Mouse (Mus musculus) layer of hippocampus, adult 18-20 months (tissue): Measurements from ENCODE around the gene Slc10a1. TPM values are rescaled to one million over a fixed set of nuclear protein-coding genes. Genes with fewer than 3 reads are reported as not detected.
"Not testable (repeated sequence)": the region's sequence is repeated elsewhere in the genome, so short reads cannot be mapped to it uniquely, and the experiment has no call there.

ENCODE experiments used
- DNase-seq, 2 experiments: peaks; one replicate each; pipeline ENCODE4 v3.0.0; 2022; ENCODE audit warnings: low spot score in 2 of 2
- total RNA-seq, 2 experiments: library from RNA; stranded (reverse); gene quantifications; 2 replicates each; pipeline ENCODE4 v1.2.3; 2021

The Slc10a1 gene
- total RNA-seq, 2 experiments from 2014 or later = not detected

GRCm38 (mm10) chr12:80967918-80968317 lies 587 bp downstream of the Slc10a1 start:
- no peak for DNase-seq

- no peak for DNase-seq
Measured at GRCm38 (mm10) chr12:80966059-80966838, 2.3 kb downstream of the Slc10a1 start.

DNA sequence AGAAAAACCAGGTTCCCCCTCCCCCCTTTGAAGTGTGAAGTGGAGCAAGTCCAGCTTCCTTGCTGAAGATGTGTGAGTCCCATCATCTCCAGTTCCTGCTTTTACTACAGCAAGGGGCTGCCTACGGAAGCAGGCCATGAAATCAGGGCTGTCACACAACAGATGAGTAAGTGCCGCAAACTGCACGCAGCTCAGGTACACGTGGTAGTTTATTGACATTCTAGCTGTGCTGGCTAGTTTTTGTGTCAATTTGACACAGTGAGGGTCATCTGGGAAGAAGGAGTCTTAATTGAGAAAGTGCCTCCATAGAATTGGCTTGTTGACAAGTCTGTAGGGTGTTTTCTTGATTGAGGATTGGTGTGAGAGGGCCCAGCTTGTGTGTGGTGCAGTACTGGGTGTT lies 5.9 kb downstream of the Slc10a1 start:
- DNase-seq = no peak

- DNase-seq = no peak
Measured at GRCm38 (mm10) chr12:80957961-80958360, 10.5 kb downstream of the Slc10a1 start.

GRCm38 (mm10) chr12:80956039-80956438 lies 12.5 kb downstream of the Slc10a1 start:
- no peak for DNase-seq

DNA sequence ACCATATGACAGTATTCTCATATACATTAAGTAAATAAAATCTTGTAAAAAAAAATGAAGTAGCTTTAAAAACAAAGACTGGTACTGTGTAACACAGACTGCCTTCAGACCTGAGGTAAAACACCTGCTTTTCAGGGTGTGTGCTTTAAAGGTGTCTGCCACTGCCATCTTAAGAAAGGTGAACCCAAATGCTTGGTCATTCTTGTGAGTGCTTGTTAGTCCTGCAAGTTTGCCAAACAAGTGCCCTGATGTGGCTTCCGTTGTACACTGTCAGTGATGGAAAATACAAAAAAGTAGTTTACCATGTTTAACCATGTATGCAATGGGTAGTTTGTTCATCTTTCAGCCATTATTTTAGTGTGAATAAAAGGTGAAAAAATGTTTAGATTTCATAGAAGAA lies 16.0 kb downstream of the Slc10a1 start:
- no peak for DNase-seq

GRCm38 (mm10) chr12:80951640-80952219 lies 16.8 kb downstream of the Slc10a1 start:
- no peak for DNase-seq

GRCm38 (mm10) chr12:80949603-80950002 lies 18.9 kb downstream of the Slc10a1 start:
- DNase-seq = not testable (repeated sequence)

GRCm38 (mm10) chr12:80948202-80948601 lies 20.3 kb downstream of the Slc10a1 start:
- no peak for DNase-seq

DNA sequence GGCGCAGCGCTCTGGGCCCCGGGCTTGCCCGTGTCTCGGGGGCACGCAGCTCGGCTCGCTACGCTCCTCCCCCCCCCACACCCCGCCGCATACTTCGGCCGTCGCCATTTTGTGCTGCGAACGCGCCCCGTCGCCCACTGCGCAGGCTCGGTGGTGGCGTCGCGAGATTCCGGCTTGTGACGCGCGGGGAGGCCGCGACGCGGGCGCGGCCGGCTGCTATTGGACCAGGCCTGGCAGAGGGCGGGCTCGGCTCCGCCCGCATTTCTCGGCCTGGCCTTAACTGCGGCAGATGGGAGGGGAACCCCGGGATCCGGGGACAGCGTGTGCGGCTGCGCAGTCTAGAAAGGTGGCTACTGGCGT lies 22.5 kb downstream of the Slc10a1 start:
- DNase-seq = peak; percentile 94 to 97

DNA sequence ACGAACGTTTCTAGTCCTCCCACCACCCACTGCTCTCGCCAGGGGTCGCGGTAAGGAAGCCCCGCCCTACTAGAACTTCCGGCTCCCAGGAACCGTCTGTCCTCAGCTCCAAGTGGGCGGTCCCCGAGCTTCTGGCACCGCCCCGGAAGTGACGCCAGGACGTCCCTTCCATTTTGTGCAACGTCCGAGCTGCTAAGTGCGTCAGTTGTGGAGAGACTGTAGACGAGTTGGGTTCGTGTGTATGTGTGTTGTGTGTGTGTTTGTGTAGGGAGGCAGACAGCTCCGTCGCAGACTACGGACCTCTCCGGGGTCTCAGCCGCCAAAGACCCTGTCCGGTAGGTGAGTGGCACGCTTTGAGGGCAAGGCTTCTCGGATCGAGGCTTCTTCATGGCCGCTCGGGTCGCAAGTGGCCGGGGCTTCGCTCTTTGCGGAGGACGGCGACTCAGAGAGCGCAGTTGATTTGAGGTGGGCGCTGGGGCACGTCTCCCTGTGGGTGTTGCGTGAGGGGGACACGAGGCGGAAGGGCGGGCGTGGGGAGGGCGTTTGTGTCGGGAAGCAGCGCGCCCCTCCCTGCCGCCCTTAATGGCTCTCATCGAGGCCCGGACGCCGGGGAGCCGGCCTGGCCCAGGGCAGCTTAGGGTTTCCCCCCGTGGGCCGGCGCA lies 23.0 kb downstream of the Slc10a1 start, which contains the start of gene Srsf5:
Gene Srsf5, plus strand, starts transcription at position 171 of the 662 bp plus-strand sequence.
- peak; percentile 96 to 99 for DNase-seq

- DNase-seq = not testable (repeated sequence)
Measured at GRCm38 (mm10) chr12:80944963-80945333, 23.6 kb downstream of the Slc10a1 start.

GRCm38 (mm10) chr12:80944204-80944603 lies 24.3 kb downstream of the Slc10a1 start:
- no peak for DNase-seq

GRCm38 (mm10) chr12:80943395-80943794 lies 25.1 kb downstream of the Slc10a1 start:
- no peak for DNase-seq

DNA sequence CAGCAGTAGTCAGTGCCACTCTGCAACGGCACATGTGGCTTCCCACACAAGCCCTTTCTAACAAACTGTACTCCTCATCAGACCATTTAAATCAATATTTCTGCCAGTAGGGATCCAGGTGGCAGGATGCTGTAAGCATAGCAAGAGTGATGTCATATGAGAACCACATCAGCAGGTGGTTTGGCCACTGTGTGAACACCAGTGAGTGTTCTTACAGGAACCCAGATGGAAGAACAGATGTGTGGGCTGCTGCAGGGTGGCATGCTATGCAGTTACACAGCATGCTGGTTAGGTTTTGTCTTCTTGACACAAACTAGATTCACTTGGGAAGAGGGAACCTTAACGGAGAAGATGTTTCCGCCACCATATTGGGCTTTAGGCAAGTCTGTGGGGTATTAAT lies 26.6 kb downstream of the Slc10a1 start:
- no peak for DNase-seq

DNA sequence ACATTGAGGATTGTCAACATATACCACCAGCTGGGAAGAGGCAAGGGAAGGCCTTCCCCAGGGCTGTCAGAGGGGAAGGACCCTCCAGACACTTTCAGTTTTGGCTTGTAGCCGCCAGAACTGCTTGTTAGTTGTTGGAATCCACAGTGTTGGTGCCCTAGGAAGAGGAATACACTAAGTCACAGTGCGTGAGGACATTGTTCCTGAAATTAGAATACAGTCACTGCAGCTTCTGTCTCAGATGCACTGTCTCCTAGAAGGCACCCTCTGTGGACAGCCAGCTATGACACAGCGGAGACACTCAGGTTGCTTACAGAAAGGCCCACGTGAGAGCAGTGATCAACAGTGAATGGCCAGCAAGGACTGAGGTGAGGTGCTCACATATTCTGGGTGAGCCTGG lies 29.3 kb downstream of the Slc10a1 start:
- no peak for DNase-seq

DNA sequence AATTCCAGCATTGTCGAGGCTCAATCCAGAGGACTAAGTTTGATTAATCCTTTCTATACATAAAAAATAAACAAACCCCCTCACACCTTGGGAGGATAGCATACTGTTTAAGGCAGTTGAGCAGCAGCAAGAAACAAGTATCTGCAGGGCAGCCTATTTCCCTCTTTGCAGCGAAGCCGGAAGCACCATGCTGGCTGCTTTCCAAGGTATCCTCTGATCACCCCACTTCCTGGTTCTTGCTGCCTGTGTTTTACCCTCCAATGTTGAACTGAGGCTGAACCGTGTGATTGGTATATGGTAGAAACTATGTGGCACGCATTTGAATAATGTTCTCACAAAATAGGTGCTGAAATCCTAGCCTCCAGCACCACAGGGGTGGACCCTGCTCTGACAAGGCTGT lies 29.9 kb downstream of the Slc10a1 start:
- no peak for DNase-seq

DNA sequence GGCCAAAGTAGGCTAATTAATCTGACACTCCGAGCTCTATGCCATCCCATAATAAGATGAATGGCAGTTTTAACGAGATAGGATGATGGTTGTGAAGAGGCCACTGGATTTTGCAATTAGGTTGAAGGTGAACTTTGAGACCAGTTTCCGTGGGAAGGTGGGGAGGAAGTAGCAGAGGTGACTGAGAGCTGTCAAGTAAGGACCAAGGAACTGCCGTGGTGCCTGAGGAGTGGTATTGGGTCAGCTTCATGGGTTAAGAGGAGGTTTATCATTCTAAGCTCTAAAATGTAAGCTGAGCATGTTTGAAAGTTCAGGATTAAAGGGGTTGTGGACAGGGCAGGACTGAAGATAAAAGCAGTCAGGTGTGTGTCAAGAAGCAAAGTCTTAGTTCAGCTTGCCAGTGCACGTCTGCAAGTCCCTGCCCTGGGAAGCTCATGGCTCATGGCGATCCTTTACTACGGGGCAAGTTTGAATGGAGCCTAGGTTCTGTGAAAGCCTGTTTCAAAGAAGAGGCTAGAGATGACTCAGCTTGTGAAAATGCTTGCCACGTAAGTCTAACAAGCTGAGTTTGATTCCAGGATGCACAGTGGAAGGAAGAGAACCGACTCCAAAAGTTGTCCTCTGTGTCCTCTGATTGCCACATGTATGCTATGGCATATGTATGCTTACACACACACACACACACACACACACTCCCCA lies 31.0 kb downstream of the Slc10a1 start:
- no peak for DNase-seq

- no peak for DNase-seq
Measured at GRCm38 (mm10) chr12:80936751-80937150, 31.8 kb downstream of the Slc10a1 start.

DNA sequence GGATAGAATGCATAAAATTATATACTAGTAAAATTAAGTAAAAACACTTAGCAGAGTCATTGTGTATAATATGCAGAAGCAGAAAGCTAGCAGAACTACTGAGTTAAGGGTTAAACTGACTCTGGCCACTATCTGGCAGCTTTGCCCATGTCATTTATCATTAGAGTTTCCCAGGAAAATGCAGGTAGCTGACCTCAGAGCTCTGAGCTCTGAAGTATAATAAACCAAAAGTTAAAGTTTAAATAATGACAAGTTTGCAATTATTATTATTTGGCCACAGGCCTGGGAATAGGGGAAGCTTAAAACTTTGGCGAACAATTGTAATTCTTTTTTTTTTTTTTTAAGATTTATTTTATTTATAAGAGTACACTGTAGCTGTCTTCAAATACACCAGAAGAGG lies 35.6 kb downstream of the Slc10a1 start:
- DNase-seq = no peak

- no peak for DNase-seq
Measured at GRCm38 (mm10) chr12:80931402-80932140, 36.9 kb downstream of the Slc10a1 start.
